Mouse (Mus musculus): ENCODE results near the gene Bhmt.

DNA sequence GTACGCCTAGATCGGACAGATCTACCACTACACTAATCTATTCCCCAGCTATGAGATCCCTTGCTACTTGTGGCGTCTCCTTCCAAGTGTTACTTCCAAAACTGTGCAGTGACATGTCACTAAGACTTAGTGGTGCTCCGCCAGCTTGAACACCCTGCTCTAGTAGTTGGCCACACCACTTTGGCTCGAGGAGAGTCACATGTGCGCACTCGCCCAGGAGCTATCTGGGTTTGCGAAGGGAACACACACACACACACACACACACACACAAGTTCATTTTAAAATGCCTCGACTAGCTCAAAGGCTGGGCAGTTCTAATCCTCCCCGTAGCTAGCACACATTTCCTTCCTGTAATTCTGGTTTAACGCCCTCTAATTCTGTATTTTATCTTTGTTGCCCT is 36.2 kb downstream of the Bhmt start:
- TF ChIP-seq CTCF (IDR thresholded peaks at IDR 0.05; ENCODE audit: low read depth), result no peak
- TF ChIP-seq EP300 (optimal IDR thresholded peaks at IDR 0.05), result no peak
